Mouse (Mus musculus) heart, postnatal 0 days (tissue): ENCODE data around the gene Hoxc13. TPM values are rescaled to one million over a fixed set of nuclear protein-coding genes. Genes with fewer than 3 reads are reported as not detected.

Source experiments
- ATAC-seq: fragments of 200-750 bp; cut with Nextera tagmentation; 2 replicates; pipeline ENCODE4 v1.8.0; 2017; ENCODE audit warnings: low read depth, moderate number of reproducible peaks, moderate library complexity; ENCODE audit not compliant: insufficient read depth
- DNase-seq: peaks from one replicate; pipeline ENCODE4 v3.0.0-alpha.2; 2016; ENCODE audit warnings: low spot score
- H3K27ac ChIP-seq: fragments of 300-500 bp; sonication (generic); 2 replicates; pipeline ENCODE4 v1.5.1; 2014; ENCODE audit warnings: low read depth, mild to moderate bottlenecking
- H3K27me3 ChIP-seq: fragments of 300-500 bp; sonication (generic); 2 replicates; pipeline ENCODE4 v1.6.1; 2014; ENCODE audit warnings: low read length, mixed read lengths; ENCODE audit not compliant: control insufficient read depth, insufficient read depth
- H3K36me3 ChIP-seq: fragments of 300-500 bp; sonication (generic); replicated peaks from 2 replicates; pipeline ENCODE4 v1.6.1; 2014; ENCODE audit warnings: low read length, mixed read lengths; ENCODE audit not compliant: control insufficient read depth, insufficient read depth
- H3K4me1 ChIP-seq: fragments of 300-500 bp; sonication (generic); 2 replicates; pipeline ENCODE4 v1.6.1; 2014; ENCODE audit warnings: antibody characterized with exemption; ENCODE audit not compliant: control insufficient read depth, insufficient read depth
- H3K4me2 ChIP-seq: fragments of 300-500 bp; sonication (generic); 2 replicates; pipeline ENCODE4 v1.6.1; 2014; ENCODE audit warnings: low read depth, mild to moderate bottlenecking, low read length, moderate library complexity
- H3K4me3 ChIP-seq: fragments of 300-500 bp; sonication (generic); 2 replicates; pipeline ENCODE4 v1.5.1; 2014; ENCODE audit warnings: low read depth, low read length
- H3K9ac ChIP-seq: fragments of 300-500 bp; sonication (generic); replicated peaks from 2 replicates; pipeline ENCODE4 v1.6.1; 2014; ENCODE audit warnings: low read depth, low read length, mixed read lengths
- H3K9me3 ChIP-seq: fragments of 300-500 bp; sonication (generic); replicated peaks from 2 replicates; pipeline ENCODE4 v1.6.1; 2016; ENCODE audit warnings: low read length; ENCODE audit not compliant: control insufficient read depth
- CTCF ChIP-seq: IDR thresholded peaks from 2 replicates; pipeline ENCODE4 v1.5.1; 2016; ENCODE audit warnings: antibody characterized with exemption, control low read depth, low read depth
- EP300 ChIP-seq: IDR thresholded peaks from 2 replicates; pipeline ENCODE4 v1.6.1; 2016; ENCODE audit warnings: antibody characterized with exemption, low read depth
- WGBS: fragments of 180-500 bp; shearing (Covaris S2); extraction: QIAGEN DNeasy Blood & Tissue Kit; methylation state at CpG from one replicate; pipeline ENCODE4 v1.1.7; 2014; 5-methylcytosine and 5-hydroxymethylcytosine counted together
- polyA plus RNA-seq: library from polyadenylated mRNA; unstranded; fragments of >200 nt; fragmentation: Nextera tagmentation; extraction: Ambion mirVana; gene quantifications from 2 replicates; pipeline ENCODE4 v1.2.1, GENCODE M21; 2015
- total RNA-seq: library from RNA; depleted of rRNA; stranded (reverse); fragments of >200 nt; gene quantifications from 2 replicates; pipeline ENCODE4 v1.2.3, GENCODE M21; 2014; ENCODE audit warnings: low replicate concordance

The Hoxc13 gene
- total and polyA plus RNA-seq, 2 experiments from 2014 or later: not detected

DNA sequence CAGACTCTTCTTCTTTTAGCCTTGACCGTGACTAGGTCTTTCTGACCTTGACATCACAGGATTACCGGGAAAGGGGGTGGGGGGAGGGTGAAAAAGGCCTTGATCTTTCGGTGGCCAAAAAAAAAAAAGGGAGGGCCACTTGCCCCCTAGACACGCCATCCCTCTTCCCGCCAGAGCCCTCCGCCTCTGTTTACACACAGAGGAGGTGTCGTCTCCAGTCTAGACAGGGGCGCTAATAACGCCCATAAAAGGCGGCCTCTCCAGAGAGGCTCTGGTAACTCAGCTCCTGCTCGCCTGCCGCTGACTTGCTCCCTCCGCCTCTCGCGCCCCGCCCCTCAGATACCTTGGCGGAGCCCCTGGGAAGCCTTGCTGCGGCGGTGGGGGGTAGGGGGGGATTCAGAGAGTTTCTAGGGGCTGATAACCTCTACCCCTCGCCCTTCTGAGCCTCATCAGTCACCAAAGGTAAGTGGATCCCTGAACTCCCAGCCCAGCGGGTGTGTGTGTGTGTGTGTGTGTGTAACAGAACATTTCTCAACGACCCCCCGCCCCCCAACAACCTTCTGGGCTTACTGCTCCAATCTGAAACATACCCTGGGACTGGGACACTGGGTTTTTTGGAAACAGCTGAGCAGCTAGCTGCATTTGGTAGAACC is 10.9 kb downstream of the Hoxc13 start:
- Histone ChIP-seq H3K4me3 (no peak overlapping the region), H3K27ac (no peak overlapping the region), H3K9ac (no peak overlapping the region), H3K27me3 (peaks cover 100% of the 10 kb centered on the region), H3K9me3 (no peaks in the 10 kb centered on the region), H3K4me2 (no peak overlapping the region), H3K36me3 (no peaks in the 10 kb centered on the region), H3K4me1 (no peaks in the 10 kb centered on the region)
- DNase-seq (no peak), ATAC-seq (no peak)
- WGBS: under 1% methylated on average over 22 of the region's 23 CpGs
- TF ChIP-seq EP300: no peak
- no peak for TF ChIP-seq CTCF

DNA sequence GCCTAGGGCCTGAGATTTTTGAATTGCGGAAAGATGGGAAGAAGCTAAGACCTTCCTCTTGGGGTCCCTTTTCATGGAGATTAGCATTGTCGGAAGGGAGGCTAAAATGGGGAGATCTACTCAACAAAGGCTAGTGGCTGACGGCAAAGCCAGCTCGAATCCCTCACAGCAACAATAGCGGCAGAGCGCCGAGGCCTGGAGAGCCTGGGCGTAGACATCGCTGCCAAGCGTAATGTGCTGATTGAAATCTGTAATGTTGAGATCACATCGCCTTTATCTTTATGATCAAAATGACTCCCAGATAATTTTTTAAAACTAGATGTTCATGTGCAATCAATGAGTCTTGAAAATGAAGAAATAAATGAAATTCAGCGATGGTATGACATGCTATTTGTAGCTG is 13.5 kb downstream of the Hoxc13 start:
- peaks cover 100% of the 10 kb centered on the region for H3K27me3 ChIP-seq
- 5% methylated on average over 12 of the region's 12 CpGs for WGBS
- no peak overlapping the region for H3K4me2 ChIP-seq

DNA sequence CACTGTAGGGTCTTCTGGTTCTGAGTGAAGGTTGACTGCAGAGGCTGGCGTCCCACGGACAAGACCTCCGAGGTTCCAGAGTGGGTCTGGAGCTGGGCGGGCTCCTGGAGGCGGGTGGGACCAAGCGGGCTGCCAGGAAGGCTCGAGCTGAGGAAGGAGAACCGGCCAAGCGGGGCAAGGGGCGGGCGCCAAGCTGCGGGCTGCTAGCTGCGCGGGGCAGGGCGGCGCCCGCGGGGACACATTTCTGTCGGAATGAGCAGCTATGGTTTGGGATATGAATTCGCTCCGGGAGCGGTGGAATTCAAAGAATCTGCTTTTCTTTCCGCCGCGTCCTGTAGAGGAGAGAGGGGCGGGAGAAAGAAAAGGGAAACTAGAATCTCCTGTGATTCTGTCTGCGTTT is 14.0 kb downstream of the Hoxc13 start:
- H3K9me3 ChIP-seq: no peaks in the 10 kb centered on the region
- no peak overlapping the region for H3K4me2 ChIP-seq
- H3K4me1 ChIP-seq: no peaks in the 10 kb centered on the region
- no peak for TF ChIP-seq EP300
- no peak for TF ChIP-seq CTCF
- H3K27me3 ChIP-seq: peaks cover 100% of the 10 kb centered on the region
- DNase-seq: no peak
- no peak overlapping the region; the same call in 1 of the 2 replicates for H3K4me3 ChIP-seq
- no peaks in the 10 kb centered on the region for H3K36me3 ChIP-seq
- WGBS: 2% methylated on average over 26 of the region's 27 CpGs
- no peak for ATAC-seq
- H3K9ac ChIP-seq: no peak overlapping the region
- no peak overlapping the region for H3K27ac ChIP-seq

More for the DNA sequence above, 13.5 kb downstream of the Hoxc13 start:
- TF ChIP-seq EP300: no peak
- TF ChIP-seq CTCF: no peak
- Histone ChIP-seq H3K9ac (no peak overlapping the region), H3K4me1 (no peaks in the 10 kb centered on the region), H3K36me3 (no peaks in the 10 kb centered on the region), H3K9me3 (no peaks in the 10 kb centered on the region), H3K4me3 (no peak overlapping the region), H3K27ac (no peak overlapping the region)
- DNase-seq (no peak), ATAC-seq (no peak)

DNA sequence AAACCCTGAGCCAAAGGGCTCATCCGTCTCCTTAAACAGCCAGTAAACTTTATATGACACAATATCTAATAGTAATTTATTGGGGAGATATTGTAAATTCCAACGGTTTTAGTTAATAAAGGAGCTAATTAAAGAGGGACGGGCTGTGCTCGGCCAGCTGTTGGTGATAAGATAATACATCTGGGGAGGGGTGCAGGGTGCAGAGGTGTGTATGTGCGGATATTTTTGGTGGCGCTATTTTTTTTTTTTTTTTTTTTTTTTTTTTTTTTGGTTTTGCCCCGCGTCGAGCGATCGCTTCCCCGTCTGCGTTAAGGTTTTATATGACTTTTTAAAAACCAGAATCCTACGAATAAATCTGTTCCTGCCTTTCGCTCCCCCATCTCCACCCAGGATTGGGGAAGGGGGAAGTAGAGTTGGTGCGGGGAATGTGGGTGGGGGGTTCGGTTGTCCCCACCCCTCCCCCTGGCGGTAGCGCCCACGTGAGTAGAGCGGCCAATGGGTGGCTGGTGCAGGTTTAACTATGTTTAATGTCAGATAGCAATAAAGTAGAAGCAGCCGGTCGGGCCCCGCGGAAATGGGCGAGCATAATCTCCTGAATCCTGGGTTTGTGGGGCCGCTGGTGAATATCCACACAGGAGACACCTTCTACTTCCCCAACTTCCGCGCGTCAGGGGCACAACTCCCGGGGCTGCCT is 15.5 kb downstream of the Hoxc13 start, which contains the start of gene Hoxc12:
TSS of gene Hoxc12 (plus strand) at position 479 of the 694 bp plus-strand sequence.
- Histone ChIP-seq H3K4me2 (no peak within 1 kb of the TSS), H3K4me3 (no peak within 1 kb of the TSS)
- WGBS: under 1% methylated on average over 31 of the region's 31 CpGs

DNA sequence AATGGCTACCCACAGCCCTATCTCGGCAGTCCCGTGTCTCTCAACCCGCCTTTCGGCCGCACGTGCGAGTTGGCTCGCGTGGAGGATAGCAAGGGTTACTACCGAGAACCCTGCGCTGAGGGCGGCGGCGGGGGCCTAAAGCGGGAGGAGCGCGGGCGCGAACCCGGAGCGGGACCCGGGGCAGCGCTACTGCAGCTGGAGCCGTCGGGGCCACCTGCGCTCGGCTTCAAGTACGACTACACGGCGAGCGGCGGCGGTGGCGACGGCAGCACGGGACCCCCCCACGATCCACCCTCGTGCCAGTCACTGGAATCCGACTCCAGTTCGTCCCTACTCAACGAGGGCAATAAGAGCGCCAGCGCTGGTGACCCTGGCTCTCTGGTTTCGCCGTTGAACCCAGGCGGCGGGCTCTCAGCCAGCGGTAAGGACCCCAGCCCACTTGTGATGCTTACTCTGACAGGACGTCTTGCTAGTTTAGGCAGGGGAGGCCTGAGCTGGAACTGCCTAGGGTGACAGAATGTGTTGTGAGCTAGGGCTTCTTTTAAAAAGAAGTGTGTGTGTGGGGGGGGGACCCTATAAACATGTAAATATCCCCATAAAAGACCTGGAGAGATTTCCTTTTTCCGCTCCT is 16.2 kb downstream of the Hoxc13 start:
- peaks cover 100% of the 10 kb centered on the region for H3K27me3 ChIP-seq
- H3K36me3 ChIP-seq: no peaks in the 10 kb centered on the region
- no peaks in the 10 kb centered on the region for H3K4me1 ChIP-seq
- H3K9me3 ChIP-seq: no peaks in the 10 kb centered on the region
- 1% methylated on average over 46 of the region's 50 CpGs for WGBS
- DNase-seq: no peak
- H3K27ac ChIP-seq: no peak overlapping the region
- no peak for ATAC-seq
- no peak overlapping the region for H3K9ac ChIP-seq
- TF ChIP-seq EP300 (no peak), CTCF (no peak)
- H3K4me2 ChIP-seq: no peak overlapping the region
- no peak overlapping the region for H3K4me3 ChIP-seq

More for the DNA sequence above, 15.5 kb downstream of the Hoxc13 start, which contains the start of gene Hoxc12:
- Histone ChIP-seq H3K36me3 (no peaks in the 10 kb centered on the region), H3K27me3 (peaks cover 100% of the 10 kb centered on the region), H3K9me3 (no peaks in the 10 kb centered on the region), H3K4me1 (no peaks in the 10 kb centered on the region), H3K27ac (no peak within 1 kb of the TSS), H3K9ac (no peak within 1 kb of the TSS)
- ATAC-seq: no peak
- DNase-seq: no peak
- TF ChIP-seq CTCF (no peak), EP300 (no peak)
